Mouse (Mus musculus) liver, embryonic 12.5 days (tissue): Measurements from ENCODE around the gene Slc25a47. TPM values are rescaled to one million over a fixed set of nuclear protein-coding genes. Genes with fewer than 3 reads are reported as not detected.

Source experiments
- ATAC-seq: fragments of 200-750 bp; cut with Nextera tagmentation; 2 replicates; pipeline ENCODE4 v1.8.0; 2017; ENCODE audit warnings: moderate number of reproducible peaks, mild to moderate bottlenecking, moderate library complexity
- H3K27ac ChIP-seq: fragments of 300-500 bp; sonication (generic); 2 replicates; pipeline ENCODE4 v1.5.1; 2016; ENCODE audit warnings: mild to moderate bottlenecking
- H3K27me3 ChIP-seq: fragments of 300-500 bp; sonication (generic); replicated peaks from 2 replicates; pipeline ENCODE4 v1.6.1; 2016; ENCODE audit warnings: mild to moderate bottlenecking, moderate library complexity
- H3K36me3 ChIP-seq: fragments of 300-500 bp; sonication (generic); 2 replicates; pipeline ENCODE4 v1.6.1; 2016; ENCODE audit warnings: mild to moderate bottlenecking, moderate library complexity
- H3K4me1 ChIP-seq: fragments of 300-500 bp; sonication (generic); 2 replicates; pipeline ENCODE4 v1.6.1; 2016
- H3K4me2 ChIP-seq: fragments of 300-500 bp; sonication (generic); 2 replicates; pipeline ENCODE4 v1.6.1; 2016; ENCODE audit warnings: mild to moderate bottlenecking, moderate library complexity
- H3K4me3 ChIP-seq: fragments of 300-500 bp; sonication (generic); 2 replicates; pipeline ENCODE4 v1.5.1; 2016; ENCODE audit warnings: mild to moderate bottlenecking, moderate library complexity
- H3K9ac ChIP-seq: fragments of 300-500 bp; sonication (generic); 2 replicates; pipeline ENCODE4 v1.6.1; 2016; ENCODE audit warnings: mild to moderate bottlenecking, moderate library complexity
- H3K9me3 ChIP-seq: fragments of 300-500 bp; sonication (generic); replicated peaks from 2 replicates; pipeline ENCODE4 v1.6.1; 2016; ENCODE audit warnings: mild to moderate bottlenecking, moderate library complexity
- WGBS: fragments of 180-500 bp; shearing (Covaris S2); methylation state at CpG from one replicate; pipeline ENCODE4 v1.1.7; 2016; ENCODE audit not compliant: insufficient replicate concordance; 5-methylcytosine and 5-hydroxymethylcytosine counted together
- microRNA counts: library from miRNA; unstranded; fragments of <30 nt; microRNA quantifications from one replicate; lab custom pipeline; 2017
- microRNA-seq: library from miRNA; unstranded; fragments of <30 nt; microRNA quantifications from one replicate; pipeline ENCODE4, GENCODE M21; 2017
- polyA plus RNA-seq: library from polyadenylated mRNA; unstranded; fragments of >200 nt; fragmentation: Nextera tagmentation; extraction: Ambion mirVana; gene quantifications from 2 replicates; pipeline ENCODE4 v1.2.1, GENCODE M21; 2016

The Slc25a47 gene
- polyA plus RNA-seq, 1 experiment from 2014 or later = 2.7 TPM

DNA sequence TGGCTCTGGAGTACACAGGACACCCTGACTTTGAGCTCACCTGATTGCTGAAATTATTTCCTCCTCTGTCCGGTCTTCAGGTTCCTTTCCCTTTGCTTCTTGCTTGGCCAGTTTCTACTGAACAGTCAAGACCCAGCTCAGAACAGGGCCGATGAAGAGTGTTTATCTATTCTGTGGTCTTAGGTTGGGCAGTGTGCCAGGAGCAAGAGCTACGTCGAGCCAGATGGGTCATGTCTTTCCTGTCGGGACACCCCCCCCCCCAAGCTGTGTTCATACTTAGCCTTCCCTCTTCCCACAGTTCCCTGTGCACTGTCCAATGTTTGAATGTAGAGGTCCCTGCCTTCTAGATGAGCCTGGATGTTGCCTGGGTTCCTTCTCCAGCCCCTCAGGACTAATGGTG lies 65.5 kb downstream of the Slc25a47 start:
- H3K27ac ChIP-seq = no peak overlapping the region
- H3K9ac ChIP-seq = no peak overlapping the region
- H3K4me1 ChIP-seq = no peaks in the 10 kb centered on the region
- peaks cover 4% of the 10 kb centered on the region; the same call in 1 of the 2 replicates for H3K36me3 ChIP-seq
- no peak overlapping the region for H3K4me3 ChIP-seq
- H3K9me3 ChIP-seq = no peaks in the 10 kb centered on the region
- H3K4me2 ChIP-seq = no peak overlapping the region
- WGBS = 49% methylated on average over 5 of the region's 5 CpGs
- no peak for ATAC-seq
- no peaks in the 10 kb centered on the region for H3K27me3 ChIP-seq

DNA sequence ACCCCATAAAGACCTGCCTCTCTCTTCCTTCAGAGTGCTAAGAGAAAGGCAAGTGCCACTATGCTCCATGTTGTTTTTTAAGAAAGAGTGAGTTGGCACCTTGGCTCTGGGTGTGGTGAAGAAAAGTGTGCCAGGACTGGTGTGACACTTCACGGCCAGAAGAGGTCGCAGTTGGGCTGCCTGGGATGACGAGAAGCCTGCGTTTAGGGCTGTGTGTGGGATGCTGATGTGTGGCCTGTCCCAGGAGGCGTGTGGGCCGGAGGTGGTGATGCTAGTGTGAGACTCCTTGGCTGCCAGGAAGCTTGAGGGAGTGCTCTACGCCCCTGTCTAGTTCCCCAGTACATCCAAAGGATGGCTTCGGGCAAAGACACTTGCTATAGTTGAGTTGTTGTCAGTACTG lies 67.1 kb downstream of the Slc25a47 start:
- Histone ChIP-seq H3K4me2 (no peak overlapping the region), H3K9me3 (no peaks in the 10 kb centered on the region), H3K27ac (no peak overlapping the region), H3K36me3 (peaks cover 4% of the 10 kb centered on the region; the same call in 1 of the 2 replicates), H3K4me1 (no peaks in the 10 kb centered on the region), H3K4me3 (no peak overlapping the region), H3K9ac (no peak overlapping the region), H3K27me3 (no peaks in the 10 kb centered on the region)
- ATAC-seq = peak; percentile 58
- WGBS = 23% methylated on average over 8 of the region's 8 CpGs

DNA sequence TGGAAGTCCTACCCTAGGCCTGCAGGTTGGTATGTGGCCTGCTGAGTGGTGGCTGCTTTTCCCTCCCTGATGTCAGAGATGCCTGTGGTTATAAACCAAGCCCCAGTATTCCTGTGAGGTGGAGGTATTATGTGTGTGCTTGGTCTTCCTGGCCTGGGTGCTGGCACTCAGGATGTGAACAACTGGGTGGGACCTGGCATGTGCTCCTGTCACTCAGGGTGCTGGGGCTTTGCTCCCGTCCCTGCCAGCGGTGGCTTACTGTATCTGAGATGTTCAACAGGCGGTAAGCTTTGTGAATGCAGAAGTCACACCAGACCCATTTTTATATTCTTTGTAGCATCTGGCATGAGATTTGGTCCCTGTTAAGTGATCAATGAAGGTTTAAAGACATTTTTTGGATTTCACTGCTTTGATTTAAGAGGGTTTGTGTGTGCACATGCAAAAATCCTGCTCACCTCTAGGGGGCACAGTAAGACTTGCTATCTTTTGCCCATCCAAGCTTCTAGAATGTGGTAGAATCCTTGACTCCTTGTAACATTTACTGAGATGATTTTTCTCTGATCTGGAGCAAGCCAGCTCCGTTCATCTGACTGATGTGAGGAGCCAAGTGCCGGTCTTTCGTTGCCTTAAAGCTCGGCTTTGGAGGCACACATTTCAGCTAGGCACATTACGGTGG lies 67.9 kb downstream of the Slc25a47 start:
- no peak for ATAC-seq
- no peak overlapping the region for H3K27ac ChIP-seq
- 84% methylated on average over 8 of the region's 8 CpGs for WGBS
- no peak overlapping the region for H3K9ac ChIP-seq
- no peak overlapping the region for H3K4me2 ChIP-seq
- no peak overlapping the region for H3K4me3 ChIP-seq
- H3K9me3 ChIP-seq = no peaks in the 10 kb centered on the region
- H3K36me3 ChIP-seq = peaks cover 4% of the 10 kb centered on the region; the same call in 1 of the 2 replicates
- no peaks in the 10 kb centered on the region for H3K4me1 ChIP-seq
- no peaks in the 10 kb centered on the region for H3K27me3 ChIP-seq

DNA sequence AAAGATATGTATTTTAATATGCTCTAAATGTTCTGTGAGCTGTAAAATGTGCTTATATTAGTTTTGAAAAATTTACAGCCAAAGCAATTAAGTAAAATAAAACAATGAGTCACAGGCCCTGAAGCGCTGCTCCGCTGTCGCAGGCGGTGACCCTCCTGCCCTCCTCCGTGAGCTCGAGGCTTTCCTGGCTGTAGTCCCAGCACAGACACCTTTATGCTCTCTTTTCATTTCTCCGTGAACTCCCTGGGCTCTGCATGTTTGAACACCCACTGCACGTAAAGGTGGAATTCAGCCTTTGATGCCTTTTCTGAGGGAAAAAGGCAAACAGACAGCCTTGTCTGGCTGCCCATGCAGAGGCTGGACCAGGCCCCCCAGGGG lies 68.4 kb downstream of the Slc25a47 start:
- no peaks in the 10 kb centered on the region for H3K4me1 ChIP-seq
- ATAC-seq = no peak
- no peak overlapping the region for H3K4me3 ChIP-seq
- H3K36me3 ChIP-seq = peaks cover 2% of the 10 kb centered on the region; the same call in 1 of the 2 replicates
- no peak overlapping the region for H3K4me2 ChIP-seq
- no peak overlapping the region for H3K9ac ChIP-seq
- H3K9me3 ChIP-seq = no peaks in the 10 kb centered on the region
- no peak overlapping the region for H3K27ac ChIP-seq
- H3K27me3 ChIP-seq = no peaks in the 10 kb centered on the region
- WGBS = 81% methylated on average over 8 of the region's 8 CpGs

DNA sequence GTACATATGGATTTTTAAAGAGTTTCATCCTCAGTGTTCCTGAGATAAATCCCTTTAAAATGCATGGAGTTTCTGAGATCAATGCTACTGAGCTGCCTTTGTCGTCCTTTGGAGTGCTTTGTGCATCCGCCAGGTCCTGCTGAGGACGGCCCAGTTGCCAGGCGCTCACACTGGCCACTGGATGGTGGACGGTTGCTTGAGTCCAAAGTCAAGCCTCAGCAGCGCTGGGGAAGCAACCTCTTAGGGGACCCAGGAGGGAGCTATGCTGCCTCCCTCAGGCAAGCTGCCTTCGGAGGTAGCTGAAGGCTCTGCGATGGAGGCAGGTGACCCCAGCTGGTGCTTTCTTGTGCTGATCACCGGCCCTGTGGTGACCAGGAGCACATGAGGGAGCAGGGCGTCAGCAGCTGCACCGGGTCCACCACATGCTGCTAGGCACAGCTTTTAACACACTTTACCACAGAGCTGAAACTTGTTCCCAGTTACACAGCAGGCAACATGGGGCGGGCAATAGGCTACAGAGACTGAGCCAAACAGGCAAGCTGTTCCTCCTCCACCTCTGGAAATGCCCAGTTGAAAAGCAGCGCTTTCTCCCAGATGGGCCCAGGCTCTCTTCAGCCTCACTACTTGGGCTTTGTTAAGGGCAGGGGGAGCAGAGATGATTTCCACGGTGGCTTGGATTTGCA lies 69.9 kb downstream of the Slc25a47 start:
- H3K36me3 ChIP-seq = no peaks in the 10 kb centered on the region
- no peak for ATAC-seq

DNA sequence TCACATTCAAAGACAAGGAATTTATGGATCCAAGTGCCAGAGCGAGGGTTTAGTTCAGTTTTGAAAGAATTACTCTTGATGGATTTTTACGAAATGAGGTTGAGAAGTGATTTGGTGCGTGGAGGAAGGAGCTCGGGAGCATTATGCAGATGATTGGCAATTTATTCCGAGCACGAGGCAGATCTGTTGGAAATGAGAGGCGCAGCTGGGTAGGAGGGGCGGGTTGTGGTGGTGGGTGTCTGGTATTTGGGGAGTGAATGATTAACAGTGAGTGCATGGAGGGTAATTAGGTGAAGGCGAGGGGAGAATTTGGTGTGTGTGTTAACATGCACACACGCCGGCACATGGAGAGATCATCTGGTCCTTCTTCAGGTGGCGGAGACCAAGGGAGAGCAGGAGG lies 70.6 kb downstream of the Slc25a47 start:
- WGBS = 78% methylated on average over 12 of the region's 12 CpGs
- Histone ChIP-seq H3K4me1 (no peaks in the 10 kb centered on the region), H3K27me3 (no peaks in the 10 kb centered on the region), H3K36me3 (no peaks in the 10 kb centered on the region), H3K9me3 (no peaks in the 10 kb centered on the region), H3K9ac (no peak overlapping the region), H3K27ac (no peak overlapping the region), H3K4me2 (no peak overlapping the region), H3K4me3 (no peak overlapping the region)
- ATAC-seq = no peak

More for the DNA sequence above, 69.9 kb downstream of the Slc25a47 start:
- WGBS = 63% methylated on average over 14 of the region's 14 CpGs
- no peak overlapping the region for H3K4me3 ChIP-seq
- no peak overlapping the region for H3K27ac ChIP-seq
- no peaks in the 10 kb centered on the region for H3K4me1 ChIP-seq
- H3K9ac ChIP-seq = no peak overlapping the region
- no peak overlapping the region for H3K4me2 ChIP-seq
- H3K9me3 ChIP-seq = no peaks in the 10 kb centered on the region
- H3K27me3 ChIP-seq = no peaks in the 10 kb centered on the region

MicroRNAs encoded within 50 kb of the gene (microRNA counts, 519-probe panel; counts per million panel counts)
- microRNA mmu-miR-345-3p (lab: Ali Mortazavi, UCI) = 582 counts per million, percentile 70 among the panel's probes with 10 or more counts
- microRNA mmu-miR-345-5p (lab: Ali Mortazavi, UCI) = 582 counts per million, percentile 70 among the panel's probes with 10 or more counts

Small RNA genes within 50 kb of the gene (microRNA-seq; reads per million reads assigned to microRNA genes)
- 124 reads per million, percentile 48 among the genes with 10 or more reads in this experiment for gene Mir345

Other genes with a start within 250 kb of the Slc25a47 start
- 0.15 and 0.42 TPM in 2 replicates for gene Degs2, start 133.7 kb upstream of the Slc25a47 start, polyA plus RNA-seq
- gene Yy1, start 43.1 kb upstream of the Slc25a47 start, polyA plus RNA-seq = 13.1 and 14.6 TPM in 2 replicates
- 1.6 and 1.8 TPM in 2 replicates for gene Slc25a29, start 163 bp upstream of the Slc25a47 start, polyA plus RNA-seq
- gene Wdr25, start 57.6 kb downstream of the Slc25a47 start, polyA plus RNA-seq = 5.2 and 5.3 TPM in 2 replicates
- 58.8 and 61.7 TPM in 2 replicates for gene Wars, start 58.1 kb downstream of the Slc25a47 start, polyA plus RNA-seq
- 1.9 and 2.2 TPM in 2 replicates for gene Begain, start 232.2 kb downstream of the Slc25a47 start, polyA plus RNA-seq